Comparison of ENCODE assay signal across 9 mouse cellular contexts in the genomic region with DNA sequence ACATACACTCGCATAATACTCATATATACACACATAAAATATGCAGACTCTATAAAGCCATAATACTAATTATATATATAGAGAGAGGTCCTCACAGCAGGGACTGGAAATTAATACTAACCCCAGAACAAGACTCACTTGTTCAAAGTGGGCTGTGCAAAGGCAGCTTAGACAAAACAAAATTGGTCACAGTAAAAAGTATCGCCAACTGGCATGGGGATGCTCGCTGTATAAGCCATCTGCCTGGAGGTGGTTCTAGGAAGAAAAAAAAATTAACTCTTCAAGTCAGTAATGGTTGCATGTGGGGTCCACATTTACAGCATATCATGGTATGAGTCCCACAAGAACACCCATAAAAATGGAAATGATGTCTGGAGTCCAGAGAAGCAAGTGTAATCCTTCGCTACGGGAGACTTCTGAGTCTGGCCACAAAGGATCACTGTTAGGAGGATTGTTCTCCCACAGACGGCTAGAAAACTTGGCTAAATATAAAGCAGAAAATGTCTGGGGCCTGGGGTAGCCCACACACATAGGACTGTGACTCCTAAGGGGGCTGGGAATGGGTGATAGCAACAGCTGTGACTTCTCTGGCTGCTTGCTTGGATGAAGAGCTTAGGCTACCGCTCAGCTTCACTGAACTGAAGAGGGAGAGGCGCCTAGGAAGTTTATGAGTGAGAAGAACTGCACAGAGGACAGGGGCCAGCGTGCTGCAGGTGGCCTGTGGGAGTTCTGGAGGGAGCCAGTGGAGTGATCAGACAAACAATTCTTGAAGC. TPM values are rescaled to one million over a fixed set of nuclear protein-coding genes. Genes with fewer than 3 reads are reported as not detected.
DNase-seq lines count a peak whose midpoint lies in the region; ATAC-seq lines count a peak whose summit lies in the region.
"Had no signal": no experiment of that assay in that cellular context is flagged by ENCODE, and none has a peak within 500 bp of the region (broad histone marks: within the 10 kb centered on the region; RNA-seq: fewer than 3 reads in every experiment).

No protein-coding gene starts in this region.

- no peaks in the 10 kb centered on the region for H3K27me3 ChIP-seq in heart, embryonic 12.5 days (replicated peaks)
- no peaks in the 10 kb centered on the region for H3K27me3 ChIP-seq in heart, embryonic 11.5 days (ENCODE audit: control insufficient read depth, insufficient read depth, low read length)
- no peaks in the 10 kb centered on the region for H3K27me3 ChIP-seq in hindbrain, embryonic 12.5 days
- no peaks in the 10 kb centered on the region for H3K27me3 ChIP-seq in midbrain, embryonic 14.5 days (ENCODE audit: control insufficient read depth, insufficient read depth, low read length)
- H3K27me3 ChIP-seq: liver, embryonic 13.5 days had no signal

- DNase-seq in left cerebral cortex, adult 18-20 months (ENCODE audit: low spot score in 2 of 2), result peak; percentile 25 to 59
- no peak for DNase-seq in left cerebral cortex, adult 11 months (ENCODE audit: low spot score)
- peak; percentile 21 for DNase-seq in midbrain, embryonic 14.5 days
- DNase-seq in gastrocnemius, postnatal 10 days, result no peak
- DNase-seq: liver, embryonic 13.5 days had no signal

- no peak overlapping the region for H3K4me2 ChIP-seq in heart, embryonic 12.5 days
- H3K4me2 ChIP-seq in heart, embryonic 11.5 days, result no peak overlapping the region
- no peak overlapping the region for H3K4me2 ChIP-seq in hindbrain, embryonic 12.5 days (replicated peaks)
- no peak overlapping the region for H3K4me2 ChIP-seq in midbrain, embryonic 14.5 days (ENCODE audit: low read length)
- H3K4me2 ChIP-seq: liver, embryonic 13.5 days had no signal

- peaks cover 32% of the 10 kb centered on the region for H3K36me3 ChIP-seq in heart, embryonic 12.5 days
- 0 out of 2 replicates have a peak, but pooled peaks cover 3% of the 10 kb centered on the region for H3K36me3 ChIP-seq in heart, embryonic 11.5 days (ENCODE audit: control insufficient read depth, insufficient read depth, low read length)
- no peaks in the 10 kb centered on the region for H3K36me3 ChIP-seq in hindbrain, embryonic 12.5 days
- no peaks in the 10 kb centered on the region for H3K36me3 ChIP-seq in midbrain, embryonic 14.5 days (ENCODE audit: control insufficient read depth, insufficient read depth, low read length)
- H3K36me3 ChIP-seq: liver, embryonic 13.5 days had no signal

- H3K27ac ChIP-seq in heart, embryonic 12.5 days (ENCODE audit: poor library complexity, severe bottlenecking), result 0 out of 2 replicates have a peak overlapping the region, but pooled peaks have one; percentile 23
- H3K27ac ChIP-seq in heart, embryonic 11.5 days (ENCODE audit: low read depth, low read length), result no peak overlapping the region
- peak overlapping the region; percentile 48; the same call in 1 of the 2 replicates for H3K27ac ChIP-seq in hindbrain, embryonic 12.5 days
- H3K27ac ChIP-seq in midbrain, embryonic 14.5 days (replicated peaks; ENCODE audit: low read depth, low read length), result no peak overlapping the region
- H3K27ac ChIP-seq: liver, embryonic 13.5 days had no signal

- WGBS in heart, embryonic 12.5 days, result 66% methylated on average over 9 of the region's 9 CpGs
- 68% methylated on average over 9 of the region's 9 CpGs for WGBS in heart, embryonic 11.5 days (ENCODE audit: insufficient replicate concordance)
- 67% methylated on average over 9 of the region's 9 CpGs for WGBS in hindbrain, embryonic 12.5 days
- WGBS in midbrain, embryonic 14.5 days, result 57% methylated on average over 9 of the region's 9 CpGs

- no peak for ATAC-seq in heart, embryonic 12.5 days (ENCODE audit: insufficient number of reproducible peaks, low FRiP score)
- no peak for ATAC-seq in heart, embryonic 11.5 days (replicated peaks; ENCODE audit: insufficient number of reproducible peaks, low FRiP score, low TSS enrichment)
- peak; percentile 68 for ATAC-seq in hindbrain, embryonic 12.5 days (ENCODE audit: low FRiP score)
- peak; percentile 56 for ATAC-seq in midbrain, embryonic 14.5 days (ENCODE audit: low FRiP score, low TSS enrichment)
- ATAC-seq in erythroid progenitor cell, adult 5-6 weeks (replicated peaks; ENCODE audit: low FRiP score, poor library complexity, severe bottlenecking), result no peak

- no peak overlapping the region for H3K9ac ChIP-seq in heart, embryonic 12.5 days
- H3K9ac ChIP-seq in heart, embryonic 11.5 days (ENCODE audit: low read depth, low read length), result no peak overlapping the region
- no peak overlapping the region for H3K9ac ChIP-seq in hindbrain, embryonic 12.5 days
- H3K9ac ChIP-seq in midbrain, embryonic 14.5 days (replicated peaks; ENCODE audit: low read length), result no peak overlapping the region
- H3K9ac ChIP-seq: liver, embryonic 13.5 days had no signal

- peaks cover 26% of the 10 kb centered on the region for H3K4me1 ChIP-seq in heart, embryonic 12.5 days (replicated peaks)
- H3K4me1 ChIP-seq in heart, embryonic 11.5 days (ENCODE audit: control insufficient read depth, insufficient read depth, low read length), result no peaks in the 10 kb centered on the region; the same call in 1 of the 2 replicates
- peaks cover 19% of the 10 kb centered on the region for H3K4me1 ChIP-seq in hindbrain, embryonic 12.5 days
- H3K4me1 ChIP-seq in midbrain, embryonic 14.5 days (ENCODE audit: control insufficient read depth, insufficient read depth, low read length), result no peaks in the 10 kb centered on the region

- H3K4me3 ChIP-seq in heart, embryonic 12.5 days, result no peak overlapping the region
- no peak overlapping the region for H3K4me3 ChIP-seq in heart, embryonic 11.5 days (ENCODE audit: low read depth, low read length)
- no peak overlapping the region for H3K4me3 ChIP-seq in hindbrain, embryonic 12.5 days
- H3K4me3 ChIP-seq in midbrain, embryonic 14.5 days (replicated peaks; ENCODE audit: low read depth, low read length), result no peak overlapping the region
- H3K4me3 ChIP-seq: liver, embryonic 13.5 days had no signal

- H3K9me3 ChIP-seq in heart, embryonic 12.5 days (replicated peaks), result 0 out of 2 replicates have a peak, but pooled peaks cover 2% of the 10 kb centered on the region
- no peaks in the 10 kb centered on the region for H3K9me3 ChIP-seq in heart, embryonic 11.5 days (replicated peaks; ENCODE audit: control insufficient read depth, low read length)
- no peaks in the 10 kb centered on the region for H3K9me3 ChIP-seq in hindbrain, embryonic 12.5 days (replicated peaks)
- no peaks in the 10 kb centered on the region for H3K9me3 ChIP-seq in midbrain, embryonic 14.5 days (ENCODE audit: control insufficient read depth, low read length)
- H3K9me3 ChIP-seq: liver, embryonic 13.5 days had no signal

RNA-seq across cellular contexts. Expression of a gene that starts 52.7 kb away (rescaled TPM):
- 22.1 and 23.8 TPM in 2 replicates for polyA plus RNA-seq in heart, embryonic 12.5 days (2016; fragmentation: Nextera tagmentation; extraction: Ambion mirVana)
- polyA plus RNA-seq in heart, embryonic 11.5 days (2014; fragmentation: Nextera tagmentation; extraction: Ambion mirVana), result 21.9 and 22.5 TPM in 2 replicates
- total RNA-seq in left cerebral cortex, adult 18-20 months (2021), result 10 to 100 TPM; 77.7 to 89.3 TPM
- 42.8 and 43.1 TPM in 2 replicates for polyA plus RNA-seq in hindbrain, embryonic 12.5 days (2016; fragmentation: Nextera tagmentation; extraction: Ambion mirVana)
- polyA plus RNA-seq in midbrain, embryonic 14.5 days (2014; fragmentation: Nextera tagmentation; extraction: Ambion mirVana), result 38.5 and 42.9 TPM in 2 replicates
- 10 to 100 TPM in 1 of 2 experiments, 1 to 10 TPM in 1; 8.5 to 10.6 TPM for total RNA-seq in gastrocnemius, postnatal 10 days (2021)
- total RNA-seq in erythroid progenitor cell, adult 5-6 weeks (2015; ENCODE audit: low replicate concordance), result 68.8 and 90.1 TPM in 2 replicates
- total RNA-seq in erythroid progenitor cell, adult 5-6 weeks (2017; ENCODE audit: low replicate concordance), result 101 and 122 TPM in 2 replicates

Comparison
In these comparisons a context has a peak if more than half of its experiments do, and no peak if none do; other contexts are left out.
1. H3K27ac ChIP-seq: peak in heart, embryonic 12.5 days (single experiment) and hindbrain, embryonic 12.5 days (single experiment); none in heart, embryonic 11.5 days (single experiment) and midbrain, embryonic 14.5 days (single experiment).
2. DNase-seq: peak in left cerebral cortex, adult 18-20 months (2 of 2) and midbrain, embryonic 14.5 days (single experiment); none in left cerebral cortex, adult 11 months (single experiment) and gastrocnemius, postnatal 10 days (single experiment).
3. ATAC-seq: peak in hindbrain, embryonic 12.5 days (single experiment) and midbrain, embryonic 14.5 days (single experiment); none in heart, embryonic 12.5 days (single experiment), heart, embryonic 11.5 days (single experiment) and erythroid progenitor cell, adult 5-6 weeks (single experiment).